Mouse (Mus musculus): Measurements from ENCODE around the gene Zfp51. TPM values are rescaled to one million over a fixed set of nuclear protein-coding genes. Genes with fewer than 3 reads are reported as not detected.

The Zfp51 gene
- total RNA-seq (2023; ENCODE audit: inconsistent age) = 13.1 to 15.9 TPM (median 14.6 TPM) in 4 replicates

GRCm38 (mm10) chr17:21450138-21450704 is at the start of gene Zfp51:
Gene Zfp51, plus strand, starts transcription at chr17:21450374.

GRCm38 (mm10) chr17:21422664-21423599 is 27.2 kb upstream of the Zfp51 start, which contains the start of gene Zfp54:
Gene Zfp54, plus strand, starts transcription at chr17:21423227.

GRCm38 (mm10) chr17:21488760-21489499 is 38.8 kb downstream of the Zfp51 start, which contains the start of gene Zfp53:
Gene Zfp53, plus strand, starts transcription at chr17:21488998.

Other genes starting within 250 kb of the Zfp51 start
- gene Vmn1r234, start 224.3 kb upstream of the Zfp51 start, total RNA-seq (2023; ENCODE audit: inconsistent age) = not detected in 4 replicates
- gene Vmn1r235, start 194.0 kb upstream of the Zfp51 start, total RNA-seq (2023; ENCODE audit: inconsistent age) = not detected in 4 replicates
- not detected in 4 replicates for gene Vmn1r236, start 167.4 kb upstream of the Zfp51 start, total RNA-seq (2023; ENCODE audit: inconsistent age)
- not detected in 4 replicates for gene Vmn1r237, start 138.5 kb upstream of the Zfp51 start, total RNA-seq (2023; ENCODE audit: inconsistent age)
- gene Zfp677, start 66.6 kb upstream of the Zfp51 start, total RNA-seq (2023; ENCODE audit: inconsistent age) = 4.2 to 5.2 TPM (median 4.9 TPM) in 4 replicates
- gene Zfp54, start 27.1 kb upstream of the Zfp51 start, total RNA-seq (2023; ENCODE audit: inconsistent age) = 1.4 to 3.2 TPM (median 2.0 TPM) in 4 replicates
- gene Zfp53, start 38.6 kb downstream of the Zfp51 start, total RNA-seq (2023; ENCODE audit: inconsistent age) = 10.0 to 17.1 TPM (median 15.7 TPM) in 4 replicates
- 14.1 to 15.9 TPM (median 15.5 TPM) in 4 replicates for gene Zfp52, start 85.2 kb downstream of the Zfp51 start, total RNA-seq (2023; ENCODE audit: inconsistent age)
- gene Zfp948, start 116.6 kb downstream of the Zfp51 start, total RNA-seq (2023; ENCODE audit: inconsistent age) = 1.1 to 2.2 TPM (median 1.8 TPM) in 4 replicates
- 10.2 to 11.4 TPM (median 10.7 TPM) in 4 replicates for gene Zfp983, start 200.2 kb downstream of the Zfp51 start, total RNA-seq (2023; ENCODE audit: inconsistent age)
- 6.2 to 16.8 TPM (median 11.7 TPM) in 4 replicates for gene Gm10226, start 241.5 kb downstream of the Zfp51 start, total RNA-seq (2023; ENCODE audit: inconsistent age)

Measured in B cell, adult (primary cell).